Comparison of ENCODE assay signal across 18 mouse cellular contexts in the genomic region with DNA sequence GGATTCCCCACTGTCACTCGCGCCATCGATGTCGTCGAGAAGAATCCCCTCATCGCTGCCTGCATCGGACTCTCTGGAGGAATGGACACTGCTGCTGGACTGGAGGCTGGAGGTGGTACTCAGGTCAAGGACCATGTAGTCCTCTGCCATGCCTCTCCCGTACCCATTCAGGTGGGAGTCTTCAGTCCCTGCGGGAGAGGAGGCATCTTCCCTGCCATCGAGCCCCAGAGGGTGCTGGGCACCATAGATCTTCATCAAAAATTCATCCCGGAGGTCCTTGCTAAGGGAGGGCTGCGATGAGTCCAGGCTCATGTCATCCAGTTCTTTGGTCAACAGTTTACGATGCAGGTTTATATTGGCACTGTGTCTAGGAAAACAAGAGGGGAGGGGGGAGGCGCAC.
DNase-seq lines count a peak whose midpoint lies in the region; ATAC-seq lines count a peak whose summit lies in the region.
"Had no signal": no experiment of that assay in that cellular context is flagged by ENCODE, and none has a peak within 500 bp of the region (broad histone marks: within the 10 kb centered on the region; RNA-seq: fewer than 3 reads in every experiment).

No protein-coding gene starts in this region.

- no peak overlapping the region for H3K4me3 ChIP-seq in forebrain, embryonic 15.5 days
- H3K4me3 ChIP-seq in forebrain, embryonic 10.5 days, result no peak overlapping the region
- no peak overlapping the region for H3K4me3 ChIP-seq in midbrain, embryonic 11.5 days (ENCODE audit: low read depth, low read length)
- H3K4me3 ChIP-seq in midbrain, embryonic 14.5 days (replicated peaks; ENCODE audit: low read depth, low read length), result no peak overlapping the region
- H3K4me3 ChIP-seq: embryonic facial prominence, embryonic 12.5 days; forebrain, embryonic 12.5 days had no signal

- no peak overlapping the region for H3K27ac ChIP-seq in forebrain, embryonic 15.5 days (replicated peaks)
- H3K27ac ChIP-seq in forebrain, embryonic 10.5 days, result no peak overlapping the region
- no peak overlapping the region for H3K27ac ChIP-seq in midbrain, embryonic 11.5 days (ENCODE audit: low read depth, low read length)
- H3K27ac ChIP-seq in midbrain, embryonic 14.5 days (replicated peaks; ENCODE audit: low read depth, low read length), result no peak overlapping the region
- H3K27ac ChIP-seq: embryonic facial prominence, embryonic 12.5 days; forebrain, embryonic 12.5 days had no signal

- no peaks in the 10 kb centered on the region for H3K36me3 ChIP-seq in forebrain, embryonic 15.5 days
- no peaks in the 10 kb centered on the region for H3K36me3 ChIP-seq in forebrain, embryonic 10.5 days (replicated peaks)
- H3K36me3 ChIP-seq in midbrain, embryonic 11.5 days (ENCODE audit: control insufficient read depth, insufficient read depth, low read length), result no peaks in the 10 kb centered on the region
- H3K36me3 ChIP-seq in midbrain, embryonic 14.5 days (ENCODE audit: control insufficient read depth, insufficient read depth, low read length), result no peaks in the 10 kb centered on the region
- H3K36me3 ChIP-seq: forebrain, embryonic 12.5 days had no signal

- no peak overlapping the region for H3K4me2 ChIP-seq in forebrain, embryonic 15.5 days (replicated peaks)
- H3K4me2 ChIP-seq in midbrain, embryonic 11.5 days, result no peak overlapping the region
- no peak overlapping the region for H3K4me2 ChIP-seq in midbrain, embryonic 14.5 days (ENCODE audit: low read length)
- H3K4me2 ChIP-seq: embryonic facial prominence, embryonic 12.5 days; forebrain, embryonic 12.5 days had no signal

- no peak overlapping the region for H3K9ac ChIP-seq in forebrain, embryonic 15.5 days (replicated peaks)
- H3K9ac ChIP-seq in midbrain, embryonic 11.5 days (ENCODE audit: low read length), result no peak overlapping the region
- no peak overlapping the region for H3K9ac ChIP-seq in midbrain, embryonic 14.5 days (replicated peaks; ENCODE audit: low read length)
- H3K9ac ChIP-seq: embryonic facial prominence, embryonic 12.5 days; forebrain, embryonic 12.5 days had no signal

- 83% methylated on average over 14 of the region's 14 CpGs for WGBS in forebrain, embryonic 15.5 days
- 93% methylated on average over 14 of the region's 14 CpGs for WGBS in forebrain, embryonic 10.5 days
- WGBS in midbrain, embryonic 11.5 days, result 91% methylated on average over 14 of the region's 14 CpGs
- 87% methylated on average over 14 of the region's 14 CpGs for WGBS in midbrain, embryonic 14.5 days

- peak; percentile 32 for ATAC-seq in forebrain, embryonic 15.5 days (replicated peaks)
- ATAC-seq in midbrain, embryonic 11.5 days (ENCODE audit: low FRiP score), result no peak
- ATAC-seq in midbrain, embryonic 14.5 days (ENCODE audit: low FRiP score, low TSS enrichment), result no peak
- ATAC-seq: forebrain, embryonic 16.5 days had no signal

- peaks cover 6% of the 10 kb centered on the region; the same call in 1 of the 2 replicates for H3K4me1 ChIP-seq in forebrain, embryonic 15.5 days
- peaks cover 14% of the 10 kb centered on the region for H3K4me1 ChIP-seq in forebrain, embryonic 10.5 days
- H3K4me1 ChIP-seq in midbrain, embryonic 11.5 days (ENCODE audit: control insufficient read depth, insufficient read depth, low read length), result no peaks in the 10 kb centered on the region
- no peaks in the 10 kb centered on the region for H3K4me1 ChIP-seq in midbrain, embryonic 14.5 days (ENCODE audit: control insufficient read depth, insufficient read depth, low read length)
- H3K4me1 ChIP-seq: embryonic facial prominence, embryonic 12.5 days had no signal

- peaks cover 7% of the 10 kb centered on the region; the same call in 1 of the 2 replicates for H3K27me3 ChIP-seq in forebrain, embryonic 15.5 days
- peaks cover 64% of the 10 kb centered on the region for H3K27me3 ChIP-seq in forebrain, embryonic 10.5 days (ENCODE audit: poor library complexity, severe bottlenecking)
- no peaks in the 10 kb centered on the region; the same call in none of the 2 replicates for H3K27me3 ChIP-seq in midbrain, embryonic 11.5 days (ENCODE audit: control insufficient read depth, insufficient read depth, low read length)
- no peaks in the 10 kb centered on the region; the same call in 1 of the 2 replicates for H3K27me3 ChIP-seq in midbrain, embryonic 14.5 days (ENCODE audit: control insufficient read depth, insufficient read depth, low read length)
- H3K27me3 ChIP-seq: embryonic facial prominence, embryonic 12.5 days had no signal

- H3K9me3 ChIP-seq in forebrain, embryonic 15.5 days, result no peaks in the 10 kb centered on the region
- H3K9me3 ChIP-seq in forebrain, embryonic 10.5 days, result no peaks in the 10 kb centered on the region
- H3K9me3 ChIP-seq in midbrain, embryonic 11.5 days (ENCODE audit: control insufficient read depth, low read length), result no peaks in the 10 kb centered on the region
- H3K9me3 ChIP-seq in midbrain, embryonic 14.5 days (ENCODE audit: control insufficient read depth, low read length), result no peaks in the 10 kb centered on the region
- H3K9me3 ChIP-seq: embryonic facial prominence, embryonic 12.5 days; forebrain, embryonic 12.5 days had no signal

- DNase-seq in forebrain, embryonic 10.5 days (ENCODE audit: extremely low spot score, low spot score), result no peak
- DNase-seq in midbrain, embryonic 11.5 days (ENCODE audit: low spot score, missing footprints), result peak; percentile 75
- no peak for DNase-seq in midbrain, embryonic 14.5 days
- no peak for DNase-seq in left cerebral cortex, adult 18-20 months (ENCODE audit: low spot score in 2 of 2)
- DNase-seq: adrenal gland, adult 2 months; adrenal gland, postnatal 10 days; adrenal gland, postnatal 25 days; cerebellum, adult 11 months; cerebellum, adult 18-20 months; cerebellum, adult 8-10 months; cerebellum, adult 9-11 months; cerebellum, postnatal 14 days; cerebellum, postnatal 36 days; embryo, embryonic 11 days had no signal
